Mouse (Mus musculus) stomach, embryonic 16.5 days (tissue): ENCODE results near the gene Gpr89. TPM values are rescaled to one million over a fixed set of nuclear protein-coding genes. Genes with fewer than 3 reads are reported as not detected.
A peak's percentile ranks its signal among the peaks of the same experiment; 100 is the strongest.

Experiments used
- ATAC-seq: fragments of 200-750 bp; cut with Nextera tagmentation; 2 replicates; pipeline ENCODE4 v1.8.0; 2017; ENCODE audit warnings: moderate number of reproducible peaks, moderate TSS enrichment; ENCODE audit not compliant: insufficient read depth, low FRiP score
- H3K27ac ChIP-seq: fragments of 300-500 bp; sonication (generic); 2 replicates; pipeline ENCODE4 v1.5.1; 2014; ENCODE audit warnings: low read length
- H3K27me3 ChIP-seq: fragments of 300-500 bp; sonication (generic); 2 replicates; pipeline ENCODE4 v1.6.1; 2014; ENCODE audit warnings: low read length, control low read depth, mixed read lengths; ENCODE audit not compliant: control insufficient read depth, insufficient read depth
- H3K36me3 ChIP-seq: fragments of 300-500 bp; sonication (generic); 2 replicates; pipeline ENCODE4 v1.6.1; 2014; ENCODE audit warnings: low read length; ENCODE audit not compliant: control insufficient read depth, insufficient read depth
- H3K4me1 ChIP-seq: fragments of 300-500 bp; sonication (generic); 2 replicates; pipeline ENCODE4 v1.6.1; 2014; ENCODE audit warnings: low read length, control low read depth, mixed read lengths; ENCODE audit not compliant: control insufficient read depth, insufficient read depth
- H3K4me2 ChIP-seq: fragments of 300-500 bp; sonication (generic); 2 replicates; pipeline ENCODE4 v1.6.1; 2014; ENCODE audit warnings: low read depth, low read length, mixed read lengths
- H3K4me3 ChIP-seq: fragments of 300-500 bp; sonication (generic); replicated peaks from 2 replicates; pipeline ENCODE4 v1.5.1; 2014; ENCODE audit warnings: mild to moderate bottlenecking, low read length
- H3K9ac ChIP-seq: fragments of 300-500 bp; sonication (generic); 2 replicates; pipeline ENCODE4 v1.6.1; 2014; ENCODE audit warnings: low read length
- H3K9me3 ChIP-seq: fragments of 300-500 bp; sonication (generic); replicated peaks from 2 replicates; pipeline ENCODE4 v1.6.1; 2016; ENCODE audit warnings: low read length, control low read depth; ENCODE audit not compliant: control insufficient read depth
- WGBS: fragments of 180-500 bp; shearing (Covaris S2); extraction: QIAGEN DNeasy Blood & Tissue Kit; methylation state at CpG from one replicate; pipeline ENCODE4 v1.1.7; 2014; 5-methylcytosine and 5-hydroxymethylcytosine counted together
- polyA plus RNA-seq: library from polyadenylated mRNA; unstranded; fragments of >200 nt; fragmentation: Nextera tagmentation; extraction: Ambion mirVana; gene quantifications from 2 replicates; pipeline ENCODE4 v1.2.1, GENCODE M21; 2015

Gpr89 gene
- polyA plus RNA-seq = 45.6 and 50.3 TPM in 2 replicates

GRCm38 (mm10) chr3:96904851-96905541 lies at the start of gene Gpr89:
Gene Gpr89, minus strand, starts transcription at chr3:96905346.
- Histone ChIP-seq H3K4me1 (peaks cover 12% of the 10 kb centered on the region; the same call in 1 of the 2 replicates), H3K9ac (peak within 1 kb of the TSS; percentile 91), H3K4me2 (peak within 1 kb of the TSS; percentile 83), H3K9me3 (no peaks in the 10 kb centered on the region), H3K27ac (peak within 1 kb of the TSS; percentile 1; the same call in 1 of the 2 replicates), H3K36me3 (no peaks in the 10 kb centered on the region), H3K4me3 (peak within 1 kb of the TSS; percentile 84), H3K27me3 (no peaks in the 10 kb centered on the region)
- ATAC-seq = peak; percentile 96
- under 1% methylated on average over 40 of the region's 40 CpGs for WGBS

DNA sequence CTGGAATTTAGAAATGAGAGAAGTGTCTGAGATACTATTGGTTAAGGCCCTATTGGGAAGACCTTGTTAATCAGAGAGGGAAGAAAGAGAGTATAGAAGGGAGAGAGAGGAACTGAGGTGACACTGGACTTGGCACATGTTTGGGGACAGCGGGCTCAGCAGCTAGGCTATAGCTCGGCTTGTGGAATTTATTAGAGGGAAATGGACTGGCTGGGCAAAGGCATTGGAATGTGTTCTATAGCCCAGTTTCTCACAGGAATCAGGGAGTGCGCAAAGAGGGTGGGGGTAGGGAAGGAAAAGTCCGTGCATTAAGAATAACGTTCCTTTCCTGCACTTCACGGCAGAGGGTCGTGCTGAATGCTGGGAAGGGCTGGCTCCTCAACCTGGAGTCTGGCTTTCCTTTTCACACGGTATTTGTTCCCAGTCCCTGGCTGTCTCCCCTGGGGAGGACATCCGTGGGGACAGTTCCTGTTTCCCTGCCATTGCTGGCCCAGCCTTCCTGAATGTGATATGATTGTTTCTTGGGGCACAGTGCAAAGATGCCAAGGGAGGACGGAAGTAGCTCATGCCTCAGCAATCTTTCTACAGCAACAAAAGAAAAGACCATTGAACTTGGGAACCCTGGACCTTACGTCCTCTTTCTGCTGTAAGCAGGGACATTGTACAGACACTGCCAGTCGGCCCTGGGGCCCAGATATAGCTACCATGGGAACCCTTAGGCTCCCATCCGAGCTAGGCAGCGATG lies 48.5 kb upstream of the Gpr89 start:
- H3K27ac ChIP-seq = no peak overlapping the region
- peaks cover 5% of the 10 kb centered on the region; the same call in 1 of the 2 replicates for H3K4me1 ChIP-seq
- peak overlapping the region; percentile 31 for H3K4me2 ChIP-seq
- no peaks in the 10 kb centered on the region for H3K36me3 ChIP-seq
- H3K4me3 ChIP-seq = no peak overlapping the region
- peak; percentile 40; the same call in 1 of the 2 replicates for ATAC-seq
- 40% methylated on average over 14 of the region's 14 CpGs for WGBS
- no peaks in the 10 kb centered on the region for H3K27me3 ChIP-seq
- no peak overlapping the region for H3K9ac ChIP-seq
- no peaks in the 10 kb centered on the region for H3K9me3 ChIP-seq

DNA sequence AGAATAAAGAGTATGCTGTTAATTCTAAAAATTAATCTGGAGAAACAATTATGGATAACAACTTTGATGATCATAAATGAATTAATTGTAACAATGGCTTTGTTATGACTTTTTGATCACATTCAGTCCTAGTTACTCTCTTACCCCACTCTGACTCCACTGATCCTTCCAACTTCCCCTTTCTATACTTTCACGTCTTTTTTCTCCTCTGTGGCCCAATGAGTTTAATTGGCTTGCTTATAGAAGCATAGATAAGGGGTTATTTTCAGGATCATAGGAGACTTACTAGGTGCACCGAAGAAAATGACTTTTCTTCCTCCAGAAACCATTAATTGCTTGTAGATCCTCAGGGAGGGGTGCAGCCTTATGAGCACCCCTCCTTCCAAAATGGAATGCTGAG lies 37.6 kb upstream of the Gpr89 start:
- 86% methylated on average over 2 of the region's 2 CpGs for WGBS
- H3K36me3 ChIP-seq = no peaks in the 10 kb centered on the region
- H3K9ac ChIP-seq = no peak overlapping the region
- no peaks in the 10 kb centered on the region for H3K9me3 ChIP-seq
- H3K4me2 ChIP-seq = no peak overlapping the region
- no peak overlapping the region for H3K4me3 ChIP-seq
- H3K27ac ChIP-seq = no peak overlapping the region
- H3K4me1 ChIP-seq = no peaks in the 10 kb centered on the region
- H3K27me3 ChIP-seq = no peaks in the 10 kb centered on the region
- no peak for ATAC-seq

- H3K9me3 ChIP-seq = no peaks in the 10 kb centered on the region
- H3K4me3 ChIP-seq = peak overlapping the region; percentile 19
- 0 out of 2 replicates have a peak overlapping the region, but pooled peaks have one; percentile 9 for H3K9ac ChIP-seq
- no peaks in the 10 kb centered on the region for H3K27me3 ChIP-seq
- H3K4me2 ChIP-seq = peak overlapping the region; percentile 33
- no peaks in the 10 kb centered on the region for H3K36me3 ChIP-seq
- ATAC-seq = peak; percentile 74; the same call in 1 of the 2 replicates
- 11% methylated on average over 11 of the region's 11 CpGs for WGBS
- no peak overlapping the region for H3K27ac ChIP-seq
- no peaks in the 10 kb centered on the region for H3K4me1 ChIP-seq
These were observed 33.6 kb upstream of the Gpr89 start for GRCm38 (mm10) chr3:96938738-96939137.

GRCm38 (mm10) chr3:96937606-96938005 lies 32.5 kb upstream of the Gpr89 start:
- 0 out of 2 replicates have a peak, but pooled peaks have one; percentile 37 for ATAC-seq
- H3K27ac ChIP-seq = no peak overlapping the region
- H3K9me3 ChIP-seq = no peaks in the 10 kb centered on the region
- H3K4me3 ChIP-seq = no peak overlapping the region
- H3K27me3 ChIP-seq = no peaks in the 10 kb centered on the region
- no peaks in the 10 kb centered on the region for H3K4me1 ChIP-seq
- 30% methylated on average over 5 of the region's 5 CpGs for WGBS
- H3K36me3 ChIP-seq = no peaks in the 10 kb centered on the region
- no peak overlapping the region for H3K9ac ChIP-seq
- H3K4me2 ChIP-seq = no peak overlapping the region

- no peak overlapping the region for H3K9ac ChIP-seq
- H3K4me2 ChIP-seq = no peak overlapping the region
- ATAC-seq = no peak
- 7% methylated on average over 6 of the region's 6 CpGs for WGBS
- no peaks in the 10 kb centered on the region for H3K36me3 ChIP-seq
- no peaks in the 10 kb centered on the region for H3K4me1 ChIP-seq
- H3K27me3 ChIP-seq = no peaks in the 10 kb centered on the region
- H3K4me3 ChIP-seq = no peak overlapping the region
- H3K9me3 ChIP-seq = no peaks in the 10 kb centered on the region
- no peak overlapping the region for H3K27ac ChIP-seq
These were observed 31.1 kb upstream of the Gpr89 start for GRCm38 (mm10) chr3:96936241-96936640.

DNA sequence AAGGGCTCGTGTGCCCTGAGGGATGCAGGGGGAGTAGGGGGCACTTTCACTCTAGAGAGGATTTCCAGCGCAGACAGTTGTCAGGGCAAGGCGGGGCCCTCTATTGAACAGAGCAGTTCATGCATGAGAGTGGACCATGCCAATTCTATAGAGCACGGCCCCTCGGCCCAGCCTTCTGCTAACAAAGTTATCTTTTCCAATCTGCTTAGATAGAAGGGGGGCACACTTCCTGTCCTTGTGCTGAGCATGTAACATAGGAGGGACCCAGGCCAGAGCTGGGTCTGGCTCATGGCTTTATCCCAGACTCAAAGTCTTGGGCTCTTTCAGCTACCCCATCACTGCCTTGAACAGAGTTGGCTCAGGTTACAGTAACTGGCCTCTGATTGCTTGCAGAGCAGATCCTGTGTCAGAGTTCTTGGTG lies 26.1 kb upstream of the Gpr89 start:
- H3K9ac ChIP-seq = no peak overlapping the region
- ATAC-seq = no peak
- 33% methylated on average over 5 of the region's 5 CpGs for WGBS
- 0 out of 2 replicates have a peak, but pooled peaks cover 4% of the 10 kb centered on the region for H3K4me1 ChIP-seq
- no peaks in the 10 kb centered on the region for H3K9me3 ChIP-seq
- no peaks in the 10 kb centered on the region for H3K27me3 ChIP-seq
- H3K4me3 ChIP-seq = no peak overlapping the region
- H3K27ac ChIP-seq = no peak overlapping the region
- H3K4me2 ChIP-seq = no peak overlapping the region
- H3K36me3 ChIP-seq = no peaks in the 10 kb centered on the region

- Histone ChIP-seq H3K27me3 (no peaks in the 10 kb centered on the region), H3K4me2 (no peak within 1 kb of the TSS), H3K9ac (no peak within 1 kb of the TSS), H3K27ac (no peak within 1 kb of the TSS), H3K4me3 (no peak within 1 kb of the TSS), H3K36me3 (no peaks in the 10 kb centered on the region), H3K9me3 (no peaks in the 10 kb centered on the region), H3K4me1 (0 out of 2 replicates have a peak, but pooled peaks cover 1% of the 10 kb centered on the region)
- WGBS = 56% methylated on average over 6 of the region's 6 CpGs
- ATAC-seq = no peak
These were observed 20.8 kb upstream of the Gpr89 start, which contains the start of gene Gja8 for GRCm38 (mm10) chr3:96925920-96926319. Gene Gja8, minus strand, starts transcription at chr3:96926020.

- Histone ChIP-seq H3K36me3 (no peaks in the 10 kb centered on the region), H3K27ac (no peak overlapping the region), H3K9ac (no peak overlapping the region), H3K27me3 (no peaks in the 10 kb centered on the region), H3K4me3 (no peak overlapping the region), H3K9me3 (no peaks in the 10 kb centered on the region), H3K4me2 (no peak overlapping the region), H3K4me1 (no peaks in the 10 kb centered on the region)
- 81% methylated on average over 4 of the region's 4 CpGs for WGBS
- ATAC-seq = no peak
These were observed 19.5 kb upstream of the Gpr89 start for GRCm38 (mm10) chr3:96924631-96925030.
